In genomic region chr15:102519211-102520141, GRCm38 (mm10) we compare ENCODE assay signal across 8 mouse cellular contexts. TPM values are rescaled to one million over a fixed set of nuclear protein-coding genes. Genes with fewer than 3 reads are reported as not detected.
A peak's percentile ranks its signal among the peaks of the same experiment; 100 is the strongest.
DNase-seq lines count a peak whose midpoint lies in the region; ATAC-seq and TF ChIP-seq lines count a peak whose summit lies in the region.

No protein-coding gene starts in this region.

- no peaks in the 10 kb centered on the region for H3K9me3 ChIP-seq in kidney, embryonic 15.5 days (replicated peaks)
- no peaks in the 10 kb centered on the region for H3K9me3 ChIP-seq in hindbrain, embryonic 13.5 days
- no peaks in the 10 kb centered on the region for H3K9me3 ChIP-seq in midbrain, embryonic 14.5 days (ENCODE audit: control insufficient read depth, low read length)

- H3K9ac ChIP-seq in kidney, embryonic 15.5 days = peak overlapping the region; percentile 85
- peak overlapping the region; percentile 86 for H3K9ac ChIP-seq in hindbrain, embryonic 13.5 days
- H3K9ac ChIP-seq in midbrain, embryonic 14.5 days (replicated peaks; ENCODE audit: low read length) = peak overlapping the region; percentile 86

- no peak for DNase-seq in kidney, adult 11 months
- no peak for DNase-seq in midbrain, embryonic 14.5 days
- no peak for DNase-seq in adrenal gland, adult 18-20 months (ENCODE audit: low spot score in 2 of 2)
- DNase-seq in ovary, postnatal 10 days (ENCODE audit: low spot score) = no peak
- no peak for DNase-seq in frontal cortex, postnatal 14 days (ENCODE audit: low spot score in 2 of 2)

- H3K27ac ChIP-seq in kidney, embryonic 15.5 days = peak overlapping the region; percentile 100; the same call in 1 of the 2 replicates
- no peak overlapping the region for H3K27ac ChIP-seq in cortical plate, adult 2 months (ENCODE audit: insufficient read depth, low read length)
- H3K27ac ChIP-seq in hindbrain, embryonic 13.5 days = peak overlapping the region; percentile 99
- H3K27ac ChIP-seq in midbrain, embryonic 14.5 days (replicated peaks; ENCODE audit: low read depth, low read length) = peak overlapping the region; percentile 99

- H3K4me2 ChIP-seq in kidney, embryonic 15.5 days = peak overlapping the region; percentile 81
- peak overlapping the region; percentile 75 for H3K4me2 ChIP-seq in hindbrain, embryonic 13.5 days
- H3K4me2 ChIP-seq in midbrain, embryonic 14.5 days (ENCODE audit: low read length) = peak overlapping the region; percentile 65

- H3K27me3 ChIP-seq in kidney, embryonic 15.5 days = no peaks in the 10 kb centered on the region
- H3K27me3 ChIP-seq in hindbrain, embryonic 13.5 days = no peaks in the 10 kb centered on the region
- no peaks in the 10 kb centered on the region for H3K27me3 ChIP-seq in midbrain, embryonic 14.5 days (ENCODE audit: control insufficient read depth, insufficient read depth, low read length)

- TF ChIP-seq POLR2A in cortical plate, adult 2 months (IDR thresholded peaks at IDR 0.05; ENCODE audit: extremely low read depth, insufficient read depth, low read length) = no peak

- no peak for TF ChIP-seq CTCF in cortical plate, adult 2 months (IDR thresholded peaks at IDR 0.05; ENCODE audit: extremely low read depth, insufficient read depth, low read length)

- ATAC-seq in kidney, embryonic 15.5 days (replicated peaks; ENCODE audit: low FRiP score) = no peak
- ATAC-seq in hindbrain, embryonic 13.5 days (ENCODE audit: low FRiP score) = no peak
- ATAC-seq in midbrain, embryonic 14.5 days (ENCODE audit: low FRiP score, low TSS enrichment) = no peak

- peaks cover 34% of the 10 kb centered on the region for H3K4me1 ChIP-seq in kidney, embryonic 15.5 days
- H3K4me1 ChIP-seq in cortical plate, adult 2 months (ENCODE audit: control insufficient read depth, insufficient read depth, low read length) = no peaks in the 10 kb centered on the region
- H3K4me1 ChIP-seq in hindbrain, embryonic 13.5 days (replicated peaks) = peaks cover 43% of the 10 kb centered on the region
- peaks cover 25% of the 10 kb centered on the region for H3K4me1 ChIP-seq in midbrain, embryonic 14.5 days (ENCODE audit: control insufficient read depth, insufficient read depth, low read length)

- peaks cover 41% of the 10 kb centered on the region for H3K36me3 ChIP-seq in kidney, embryonic 15.5 days
- peaks cover 34% of the 10 kb centered on the region for H3K36me3 ChIP-seq in hindbrain, embryonic 13.5 days
- H3K36me3 ChIP-seq in midbrain, embryonic 14.5 days (ENCODE audit: control insufficient read depth, insufficient read depth, low read length) = peaks cover 25% of the 10 kb centered on the region

- peak overlapping the region; percentile 80 for H3K4me3 ChIP-seq in kidney, embryonic 15.5 days (replicated peaks)
- peak overlapping the region; percentile 53 for H3K4me3 ChIP-seq in cortical plate, adult 2 months (ENCODE audit: insufficient read depth, low read length)
- H3K4me3 ChIP-seq in hindbrain, embryonic 13.5 days = peak overlapping the region; percentile 71
- peak overlapping the region; percentile 69 for H3K4me3 ChIP-seq in midbrain, embryonic 14.5 days (replicated peaks; ENCODE audit: low read depth, low read length)

- 50% methylated on average over 17 of the region's 17 CpGs for WGBS in kidney, embryonic 15.5 days
- 67% methylated on average over 17 of the region's 17 CpGs for WGBS in hindbrain, embryonic 13.5 days
- WGBS in midbrain, embryonic 14.5 days = 71% methylated on average over 17 of the region's 17 CpGs

RNA-seq across cellular contexts. Expression of gene Tarbp2, which starts 1.5 kb away (rescaled TPM):
- 89.9 and 92.0 TPM in 2 replicates for polyA plus RNA-seq in kidney, embryonic 15.5 days (2015; fragmentation: Nextera tagmentation; extraction: Ambion mirVana)
- polyA plus RNA-seq in cortical plate, adult 2 months (2012; rRNA removed) = 62.7 and 74.0 TPM in 2 replicates
- 94.5 and 94.6 TPM in 2 replicates for polyA plus RNA-seq in hindbrain, embryonic 13.5 days (2015; fragmentation: Nextera tagmentation; extraction: Ambion mirVana)
- 76.3 and 90.7 TPM in 2 replicates for polyA plus RNA-seq in midbrain, embryonic 14.5 days (2014; fragmentation: Nextera tagmentation; extraction: Ambion mirVana)
- 10 to 100 TPM; 35.5 to 36.1 TPM for total RNA-seq in adrenal gland, adult 18-20 months (2021)

RNA-seq across cellular contexts. Expression of gene Map3k12, which starts 2.6 kb away (rescaled TPM):
- polyA plus RNA-seq in kidney, embryonic 15.5 days (2015; fragmentation: Nextera tagmentation; extraction: Ambion mirVana) = 15.3 and 19.7 TPM in 2 replicates
- polyA plus RNA-seq in cortical plate, adult 2 months (2012; rRNA removed) = 98.9 and 105 TPM in 2 replicates
- 48.9 and 49.6 TPM in 2 replicates for polyA plus RNA-seq in hindbrain, embryonic 13.5 days (2015; fragmentation: Nextera tagmentation; extraction: Ambion mirVana)
- polyA plus RNA-seq in midbrain, embryonic 14.5 days (2014; fragmentation: Nextera tagmentation; extraction: Ambion mirVana) = 44.2 and 47.9 TPM in 2 replicates
- total RNA-seq in adrenal gland, adult 18-20 months (2021) = 1 to 10 TPM; 5.8 to 7.6 TPM

RNA-seq across cellular contexts. Expression of gene Npff, which starts 5.3 kb away (rescaled TPM):
- 2.4 and 3.4 TPM in 2 replicates for polyA plus RNA-seq in kidney, embryonic 15.5 days (2015; fragmentation: Nextera tagmentation; extraction: Ambion mirVana)
- polyA plus RNA-seq in cortical plate, adult 2 months (2012; rRNA removed) = 5.8 and 6.1 TPM in 2 replicates
- 6.1 and 7.1 TPM in 2 replicates for polyA plus RNA-seq in hindbrain, embryonic 13.5 days (2015; fragmentation: Nextera tagmentation; extraction: Ambion mirVana)
- 1.3 and 2.7 TPM in 2 replicates for polyA plus RNA-seq in midbrain, embryonic 14.5 days (2014; fragmentation: Nextera tagmentation; extraction: Ambion mirVana)
- 1 to 10 TPM; 1.8 to 1.9 TPM for total RNA-seq in adrenal gland, adult 18-20 months (2021)

RNA-seq across cellular contexts. Expression of gene Gm10337, which starts 16.0 kb away (rescaled TPM):
- polyA plus RNA-seq in kidney, embryonic 15.5 days (2015; fragmentation: Nextera tagmentation; extraction: Ambion mirVana) = 2.8 and 5.5 TPM in 2 replicates
- not detected in 2 replicates for polyA plus RNA-seq in cortical plate, adult 2 months (2012; rRNA removed)
- polyA plus RNA-seq in hindbrain, embryonic 13.5 days (2015; fragmentation: Nextera tagmentation; extraction: Ambion mirVana) = 6.3 and 17.2 TPM in 2 replicates
- 9.6 TPM in 1 of 2 replicates, not detected in the other for polyA plus RNA-seq in midbrain, embryonic 14.5 days (2014; fragmentation: Nextera tagmentation; extraction: Ambion mirVana)
- not detected for total RNA-seq in adrenal gland, adult 18-20 months (2021)

RNA-seq across cellular contexts. Expression of gene Pcbp2, which starts 49.1 kb away (rescaled TPM):
- 210 and 217 TPM in 2 replicates for polyA plus RNA-seq in kidney, embryonic 15.5 days (2015; fragmentation: Nextera tagmentation; extraction: Ambion mirVana)
- 415 and 432 TPM in 2 replicates for polyA plus RNA-seq in cortical plate, adult 2 months (2012; rRNA removed)
- 148 and 150 TPM in 2 replicates for polyA plus RNA-seq in hindbrain, embryonic 13.5 days (2015; fragmentation: Nextera tagmentation; extraction: Ambion mirVana)
- 187 TPM in 2 replicates for polyA plus RNA-seq in midbrain, embryonic 14.5 days (2014; fragmentation: Nextera tagmentation; extraction: Ambion mirVana)
- 100 to 1,000 TPM; 628 to 756 TPM for total RNA-seq in adrenal gland, adult 18-20 months (2021)
